Mouse (Mus musculus): ENCODE data around the gene Chic1. TPM values are rescaled to one million over a fixed set of nuclear protein-coding genes. Genes with fewer than 3 reads are reported as not detected.

Gene Chic1
- polyA plus RNA-seq, 1 experiment, result 0.22 TPM

GRCm38 (mm10) chrX:103371627-103372026 lies 15.4 kb downstream of the Chic1 start:
- Histone ChIP-seq H3K36me3 (ENCODE audit: control insufficient read depth, insufficient read depth, low read length) (no peaks in the 10 kb centered on the region), H3K4me1 (ENCODE audit: control insufficient read depth, insufficient read depth, low read length) (no peaks in the 10 kb centered on the region), H3K27ac (ENCODE audit: control insufficient read depth, insufficient read depth, low read depth, low read length) (no peak overlapping the region), H3K27me3 (ENCODE audit: control insufficient read depth, insufficient read depth, low read length) (no peaks in the 10 kb centered on the region), H3K4me3 (ENCODE audit: control insufficient read depth, low read depth, low read length) (no peak overlapping the region)
- TF ChIP-seq CTCF (IDR thresholded peaks at IDR 0.05; ENCODE audit: control insufficient read depth, insufficient read depth, insufficient replicate concordance, low read depth, low read length) (no peak), POLR2A (IDR thresholded peaks at IDR 0.05; ENCODE audit: control insufficient read depth, low read depth, low read length) (no peak)

DNA sequence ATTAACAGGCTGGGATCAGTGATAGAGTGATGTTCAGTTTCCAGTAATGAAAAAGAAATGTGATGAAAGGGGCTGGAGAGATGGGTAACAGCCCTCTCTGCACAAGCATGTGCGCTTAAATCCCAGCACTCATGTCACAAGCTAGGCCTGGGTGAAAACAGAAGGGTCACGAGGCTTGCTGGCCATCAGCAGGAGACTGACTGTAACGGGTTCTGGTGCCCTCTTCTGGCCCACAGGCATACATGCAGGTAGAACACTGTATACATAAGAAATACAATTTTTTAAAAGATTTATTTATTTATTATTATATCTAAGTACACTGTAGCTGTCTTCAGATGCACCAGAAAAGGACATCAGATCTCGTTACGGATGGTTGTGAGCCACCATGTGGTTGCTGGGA lies 18.0 kb downstream of the Chic1 start:
- Histone ChIP-seq H3K4me3 (ENCODE audit: control insufficient read depth, low read depth, low read length) (no peak overlapping the region), H3K36me3 (ENCODE audit: control insufficient read depth, insufficient read depth, low read length) (no peaks in the 10 kb centered on the region), H3K27ac (ENCODE audit: control insufficient read depth, insufficient read depth, low read depth, low read length) (no peak overlapping the region), H3K27me3 (ENCODE audit: control insufficient read depth, insufficient read depth, low read length) (no peaks in the 10 kb centered on the region), H3K4me1 (ENCODE audit: control insufficient read depth, insufficient read depth, low read length) (no peaks in the 10 kb centered on the region)
- TF ChIP-seq POLR2A (IDR thresholded peaks at IDR 0.05; ENCODE audit: control insufficient read depth, low read depth, low read length), result no peak
- TF ChIP-seq CTCF (IDR thresholded peaks at IDR 0.05; ENCODE audit: control insufficient read depth, insufficient read depth, insufficient replicate concordance, low read depth, low read length), result no peak

GRCm38 (mm10) chrX:103384528-103384927 lies 28.3 kb downstream of the Chic1 start:
- Histone ChIP-seq H3K4me3 (ENCODE audit: control insufficient read depth, low read depth, low read length) (no peak overlapping the region), H3K36me3 (ENCODE audit: control insufficient read depth, insufficient read depth, low read length) (no peaks in the 10 kb centered on the region), H3K27me3 (ENCODE audit: control insufficient read depth, insufficient read depth, low read length) (no peaks in the 10 kb centered on the region), H3K27ac (ENCODE audit: control insufficient read depth, insufficient read depth, low read depth, low read length) (no peak overlapping the region), H3K4me1 (ENCODE audit: control insufficient read depth, insufficient read depth, low read length) (no peaks in the 10 kb centered on the region)
- TF ChIP-seq CTCF (IDR thresholded peaks at IDR 0.05; ENCODE audit: control insufficient read depth, insufficient read depth, insufficient replicate concordance, low read depth, low read length), result no peak
- no peak for TF ChIP-seq POLR2A (IDR thresholded peaks at IDR 0.05; ENCODE audit: control insufficient read depth, low read depth, low read length)

GRCm38 (mm10) chrX:103388131-103388530 lies 31.9 kb downstream of the Chic1 start:
- Histone ChIP-seq H3K36me3 (ENCODE audit: control insufficient read depth, insufficient read depth, low read length) (no peaks in the 10 kb centered on the region), H3K4me3 (ENCODE audit: control insufficient read depth, low read depth, low read length) (no peak overlapping the region), H3K4me1 (ENCODE audit: control insufficient read depth, insufficient read depth, low read length) (no peaks in the 10 kb centered on the region), H3K27me3 (ENCODE audit: control insufficient read depth, insufficient read depth, low read length) (no peaks in the 10 kb centered on the region), H3K27ac (ENCODE audit: control insufficient read depth, insufficient read depth, low read depth, low read length) (no peak overlapping the region)
- TF ChIP-seq POLR2A (IDR thresholded peaks at IDR 0.05; ENCODE audit: control insufficient read depth, low read depth, low read length), result no peak
- TF ChIP-seq CTCF (IDR thresholded peaks at IDR 0.05; ENCODE audit: control insufficient read depth, insufficient read depth, insufficient replicate concordance, low read depth, low read length), result no peak

- H3K4me3 ChIP-seq (ENCODE audit: control insufficient read depth, low read depth, low read length), result no peak overlapping the region
- H3K4me1 ChIP-seq (ENCODE audit: control insufficient read depth, insufficient read depth, low read length), result no peaks in the 10 kb centered on the region
- no peak overlapping the region for H3K27ac ChIP-seq (ENCODE audit: control insufficient read depth, insufficient read depth, low read depth, low read length)
- no peaks in the 10 kb centered on the region for H3K27me3 ChIP-seq (ENCODE audit: control insufficient read depth, insufficient read depth, low read length)
- H3K36me3 ChIP-seq (ENCODE audit: control insufficient read depth, insufficient read depth, low read length), result no peaks in the 10 kb centered on the region
- TF ChIP-seq CTCF (IDR thresholded peaks at IDR 0.05; ENCODE audit: control insufficient read depth, insufficient read depth, insufficient replicate concordance, low read depth, low read length), result no peak
- TF ChIP-seq POLR2A (IDR thresholded peaks at IDR 0.05; ENCODE audit: control insufficient read depth, low read depth, low read length), result no peak
These were observed 37.6 kb downstream of the Chic1 start for GRCm38 (mm10) chrX:103393841-103394240.

GRCm38 (mm10) chrX:103405021-103405420 lies 48.7 kb downstream of the Chic1 start:
- no peaks in the 10 kb centered on the region for H3K27me3 ChIP-seq (ENCODE audit: control insufficient read depth, insufficient read depth, low read length)
- H3K4me3 ChIP-seq (ENCODE audit: control insufficient read depth, low read depth, low read length), result no peak overlapping the region; the same call in 1 of the 2 replicates
- H3K27ac ChIP-seq (ENCODE audit: control insufficient read depth, insufficient read depth, low read depth, low read length), result no peak overlapping the region

DNA sequence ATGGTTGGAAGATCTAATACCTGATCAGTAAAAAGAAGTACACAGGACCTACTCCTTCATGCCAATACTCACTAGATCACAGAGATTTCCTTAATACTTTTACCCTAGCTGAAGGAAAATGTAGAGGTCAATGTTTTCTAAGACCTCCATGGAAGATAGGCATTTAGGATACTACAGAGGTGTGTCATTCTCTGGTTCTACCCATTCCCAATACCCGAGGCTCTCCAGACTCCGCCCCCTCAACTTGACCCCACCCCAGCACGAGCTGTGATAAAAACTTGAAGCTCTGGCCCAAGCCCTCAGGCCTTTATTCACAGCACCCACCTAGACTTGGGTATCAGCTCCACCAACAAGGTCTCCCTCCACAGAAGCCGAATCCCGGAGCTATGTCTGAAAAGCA lies 57.9 kb downstream of the Chic1 start, which contains the start of gene Tsx:
Gene Tsx (plus strand): TSS at position 301 of the 400 bp plus-strand sequence.
- H3K4me3 ChIP-seq (ENCODE audit: control insufficient read depth, low read depth, low read length), result no peak within 1 kb of the TSS
- H3K4me1 ChIP-seq (ENCODE audit: control insufficient read depth, insufficient read depth, low read length), result no peaks in the 10 kb centered on the region
- no peak within 1 kb of the TSS for H3K27ac ChIP-seq (ENCODE audit: control insufficient read depth, insufficient read depth, low read depth, low read length)
- TF ChIP-seq CTCF (IDR thresholded peaks at IDR 0.05; ENCODE audit: control insufficient read depth, insufficient read depth, insufficient replicate concordance, low read depth, low read length), result no peak
- no peak for TF ChIP-seq POLR2A (IDR thresholded peaks at IDR 0.05; ENCODE audit: control insufficient read depth, low read depth, low read length)
- H3K27me3 ChIP-seq (ENCODE audit: control insufficient read depth, insufficient read depth, low read length), result no peaks in the 10 kb centered on the region
- H3K36me3 ChIP-seq (ENCODE audit: control insufficient read depth, insufficient read depth, low read length), result no peaks in the 10 kb centered on the region

More at GRCm38 (mm10) chrX:103405021-103405420, 48.7 kb downstream of the Chic1 start:
- Histone ChIP-seq H3K4me1 (ENCODE audit: control insufficient read depth, insufficient read depth, low read length) (no peaks in the 10 kb centered on the region; the same call in 1 of the 2 replicates), H3K36me3 (ENCODE audit: control insufficient read depth, insufficient read depth, low read length) (no peaks in the 10 kb centered on the region)
- no peak for TF ChIP-seq CTCF (IDR thresholded peaks at IDR 0.05; ENCODE audit: control insufficient read depth, insufficient read depth, insufficient replicate concordance, low read depth, low read length)
- no peak for TF ChIP-seq POLR2A (IDR thresholded peaks at IDR 0.05; ENCODE audit: control insufficient read depth, low read depth, low read length)

DNA sequence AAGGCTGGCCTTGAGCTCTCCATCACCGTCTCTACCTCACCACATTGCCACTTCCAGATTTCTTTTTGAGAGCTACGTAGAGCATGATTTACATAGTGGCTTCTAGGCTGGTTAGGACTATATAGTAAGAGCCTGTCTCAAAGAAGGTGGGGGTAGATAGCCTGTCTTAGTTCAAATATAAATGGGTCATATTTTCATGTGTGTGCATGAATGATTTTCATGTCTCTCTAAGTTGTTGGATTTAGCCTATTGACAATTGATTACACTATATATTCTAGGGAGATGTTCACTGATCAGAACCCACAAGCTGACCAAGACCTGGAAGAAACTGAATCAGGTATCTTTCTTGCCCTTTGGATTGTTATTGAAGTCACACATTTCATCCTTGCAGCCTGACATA lies 65.4 kb downstream of the Chic1 start, which contains the start of gene Gm26992:
Gene Gm26992 (plus strand): TSS at position 301 of the 400 bp plus-strand sequence.
- no peak within 1 kb of the TSS for H3K27ac ChIP-seq (ENCODE audit: control insufficient read depth, insufficient read depth, low read depth, low read length)
- no peak for TF ChIP-seq CTCF (IDR thresholded peaks at IDR 0.05; ENCODE audit: control insufficient read depth, insufficient read depth, insufficient replicate concordance, low read depth, low read length)
- TF ChIP-seq POLR2A (IDR thresholded peaks at IDR 0.05; ENCODE audit: control insufficient read depth, low read depth, low read length), result no peak
- no peaks in the 10 kb centered on the region for H3K27me3 ChIP-seq (ENCODE audit: control insufficient read depth, insufficient read depth, low read length)
- no peaks in the 10 kb centered on the region for H3K4me1 ChIP-seq (ENCODE audit: control insufficient read depth, insufficient read depth, low read length)
- no peak within 1 kb of the TSS for H3K4me3 ChIP-seq (ENCODE audit: control insufficient read depth, low read depth, low read length)
- no peaks in the 10 kb centered on the region for H3K36me3 ChIP-seq (ENCODE audit: control insufficient read depth, insufficient read depth, low read length)

Measured in testis, adult 2 months (tissue).